Mouse (Mus musculus) CD4-positive, CD25-positive, alpha-beta regulatory T cell, adult 4 months (primary cell): ENCODE measurements around the gene Btrc. TPM values are rescaled to one million over a fixed set of nuclear protein-coding genes. Genes with fewer than 3 reads are reported as not detected.

ENCODE experiments used
- ATAC-seq: one replicate; pipeline ENCODE4 v1.8.0; 2017
- polyA plus RNA-seq, 2 experiments: library from polyadenylated mRNA; unstranded; fragments of 100-300 nt; shearing (Covaris generic); gene quantifications; one replicate each; pipeline ENCODE4 v1.2.1; 2017

Gene Btrc
- polyA plus RNA-seq, 2 experiments from 2014 or later: 34.2 to 38.6 TPM

DNA sequence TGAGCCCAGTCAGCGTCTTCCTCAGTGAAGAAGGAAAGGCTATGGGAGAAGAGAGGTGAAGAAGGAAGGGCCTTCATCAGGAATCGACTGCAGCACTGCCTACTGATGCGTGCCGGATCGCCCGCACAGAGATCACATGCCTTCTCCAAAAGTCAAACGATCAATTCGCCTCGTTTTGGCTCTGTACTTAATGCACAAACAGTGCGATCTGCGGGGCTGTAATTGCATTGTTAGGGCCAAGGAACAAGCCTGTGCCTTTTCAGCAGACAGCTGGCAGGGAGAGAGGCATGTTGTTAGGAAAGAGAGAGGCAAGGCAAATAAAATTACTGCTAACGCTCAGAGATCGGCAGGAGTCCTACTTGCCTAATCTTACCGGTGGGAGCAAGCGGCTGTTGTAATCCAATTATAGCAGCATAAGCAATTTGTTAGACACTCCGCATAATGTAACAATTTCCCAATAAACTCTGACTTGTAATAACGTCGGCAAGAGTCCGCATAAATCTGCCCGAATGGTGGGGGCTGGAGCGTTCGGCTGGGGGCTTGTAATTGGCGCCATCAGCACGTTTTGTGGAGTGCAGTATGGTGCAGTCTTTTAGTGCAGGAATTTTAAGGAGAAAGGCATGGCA is 112.5 kb downstream of the Btrc start:
- ATAC-seq: no peak

DNA sequence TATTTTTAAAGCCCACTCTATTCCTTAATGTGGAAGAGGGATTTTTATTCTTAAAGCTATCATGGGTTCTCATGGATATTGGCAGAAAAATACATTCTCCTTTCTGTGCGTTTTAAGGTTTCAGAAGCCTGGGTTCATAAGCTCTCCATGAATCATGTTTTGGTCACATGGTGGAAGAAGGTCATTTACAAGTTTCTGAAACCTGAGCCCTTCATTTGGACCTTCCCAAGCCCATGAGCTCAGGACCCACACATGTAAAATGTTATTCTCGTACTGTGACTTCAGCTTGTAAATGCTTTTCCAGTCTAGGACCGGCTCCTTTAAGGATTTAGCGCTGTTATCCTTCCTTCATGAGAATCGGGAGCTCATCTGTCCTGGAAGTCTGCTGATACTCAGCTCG is 116.0 kb downstream of the Btrc start:
- ATAC-seq: no peak

- no peak for ATAC-seq
Measured at GRCm38 (mm10) chr19:45480490-45480889, 117.0 kb downstream of the Btrc start.

- ATAC-seq: no peak
Measured at GRCm38 (mm10) chr19:45480951-45481350, 117.4 kb downstream of the Btrc start.

DNA sequence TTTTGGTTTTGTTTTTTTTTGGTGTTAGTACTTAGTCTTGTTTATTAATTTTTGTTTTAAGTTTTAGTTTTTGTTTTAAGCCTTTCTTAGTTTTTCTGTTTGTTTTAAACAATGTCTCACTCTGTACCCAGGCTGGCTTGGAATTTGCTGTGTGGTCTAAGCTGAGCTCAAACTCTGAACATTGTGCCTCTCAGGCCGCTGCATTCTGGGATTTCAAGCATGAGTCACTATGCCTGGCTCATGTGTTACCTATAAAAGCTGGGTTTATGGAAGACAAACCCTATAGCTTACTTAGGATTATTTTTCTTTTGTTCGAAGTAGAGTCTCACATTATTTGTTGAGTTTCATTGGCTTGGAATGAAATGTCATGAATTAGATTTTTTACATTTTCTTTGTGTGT is 119.9 kb downstream of the Btrc start:
- ATAC-seq: no peak

- no peak for ATAC-seq
Measured at GRCm38 (mm10) chr19:45486206-45486991, 122.9 kb downstream of the Btrc start.

DNA sequence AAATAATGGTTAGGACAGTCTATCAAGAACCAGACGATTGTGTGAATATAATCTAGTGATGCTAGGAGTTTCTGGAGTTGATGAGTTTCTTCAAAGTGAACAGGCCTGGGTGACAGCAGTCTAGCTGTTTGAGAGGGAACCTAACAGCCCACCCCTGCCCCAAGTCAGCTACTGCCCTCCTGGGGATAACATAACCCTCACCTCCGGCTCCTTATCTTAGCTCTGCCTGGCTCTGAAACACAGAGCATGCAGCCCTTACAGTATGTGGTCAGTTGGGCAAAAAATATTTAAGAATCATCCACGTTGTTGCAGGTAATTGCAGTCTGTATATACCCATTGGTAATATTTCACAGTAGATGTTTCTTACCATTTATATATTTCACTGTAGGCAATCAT is 123.5 kb downstream of the Btrc start:
- no peak for ATAC-seq

- no peak for ATAC-seq
Measured at GRCm38 (mm10) chr19:45489961-45490360, 126.4 kb downstream of the Btrc start.

GRCm38 (mm10) chr19:45491246-45491645 is 127.7 kb downstream of the Btrc start:
- no peak for ATAC-seq

- no peak for ATAC-seq
Measured at GRCm38 (mm10) chr19:45494121-45494775, 130.7 kb downstream of the Btrc start.

DNA sequence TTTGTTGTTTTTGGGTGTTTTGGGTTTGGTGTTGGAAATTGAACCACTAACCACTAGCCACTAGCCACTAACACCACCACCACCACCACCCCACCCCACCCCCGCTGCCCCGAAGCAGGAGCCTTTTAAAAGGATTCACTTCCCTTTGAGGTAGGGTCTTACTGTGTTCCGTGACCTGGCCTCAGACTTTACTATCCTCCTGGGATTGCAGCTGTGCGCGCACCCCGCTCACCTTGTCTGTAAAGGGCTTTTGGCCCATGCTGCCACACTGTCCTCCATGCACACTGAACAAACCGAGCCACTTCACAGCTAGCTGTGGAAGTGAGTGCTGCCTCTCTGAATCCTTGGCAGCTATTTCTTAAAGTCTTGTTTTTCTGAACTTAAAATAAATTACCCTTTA is 141.9 kb downstream of the Btrc start:
- ATAC-seq: no peak

DNA sequence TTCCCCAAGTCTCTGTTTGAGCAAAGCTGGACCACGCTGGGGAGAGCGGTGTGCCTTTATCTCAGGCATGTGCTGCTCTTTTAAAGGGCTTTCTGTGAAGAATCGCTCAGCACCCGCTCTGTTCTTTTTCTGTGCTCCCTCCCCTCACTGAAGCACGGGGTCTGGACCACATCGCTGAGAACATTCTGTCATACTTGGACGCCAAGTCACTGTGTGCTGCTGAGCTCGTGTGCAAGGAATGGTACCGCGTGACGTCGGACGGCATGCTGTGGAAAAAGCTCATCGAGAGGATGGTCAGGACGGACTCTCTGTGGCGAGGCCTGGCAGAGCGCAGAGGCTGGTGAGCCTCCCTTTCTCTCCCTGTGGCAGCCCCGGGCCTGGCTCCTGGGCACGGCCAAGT is 144.0 kb downstream of the Btrc start:
- ATAC-seq: no peak

DNA sequence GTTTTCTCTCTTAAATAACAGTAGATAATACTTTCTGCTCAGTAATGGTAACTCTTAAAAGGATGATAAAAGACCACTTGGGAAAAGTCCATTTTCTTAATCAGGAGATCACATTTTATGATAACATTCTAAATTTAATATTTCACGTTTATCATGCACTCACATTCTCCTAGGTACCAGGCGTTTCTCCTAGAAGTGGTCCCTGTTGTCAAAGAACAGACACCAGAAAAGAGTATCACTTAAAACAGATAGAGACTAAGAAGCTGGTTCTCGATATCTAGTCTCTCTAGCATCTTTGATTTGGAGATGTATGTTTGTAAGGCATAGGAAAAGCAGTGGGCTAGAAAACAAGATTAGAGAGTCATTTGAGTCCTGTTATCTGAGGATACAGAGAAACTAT is 147.1 kb downstream of the Btrc start:
- no peak for ATAC-seq

GRCm38 (mm10) chr19:45511406-45511805 is 147.9 kb downstream of the Btrc start:
- ATAC-seq: no peak

DNA sequence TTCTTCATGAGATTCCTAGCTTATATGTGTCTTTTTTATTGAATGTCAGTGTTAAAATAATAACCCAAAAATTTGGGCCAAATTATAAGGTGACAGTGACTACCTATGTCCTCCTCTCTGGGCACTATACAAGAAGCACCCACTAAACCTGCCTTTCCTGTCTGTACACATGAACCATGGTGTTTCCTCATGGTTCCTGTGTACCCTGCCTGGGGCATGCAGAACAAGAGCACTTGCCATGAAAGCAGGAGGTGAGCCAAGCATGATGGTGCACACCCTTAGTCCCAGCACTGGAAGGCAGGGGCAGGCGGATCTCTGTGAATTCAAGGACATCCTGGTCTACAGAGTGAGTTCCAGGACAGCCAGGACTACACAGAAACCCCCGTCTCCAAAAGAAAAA is 151.8 kb downstream of the Btrc start:
- no peak for ATAC-seq

DNA sequence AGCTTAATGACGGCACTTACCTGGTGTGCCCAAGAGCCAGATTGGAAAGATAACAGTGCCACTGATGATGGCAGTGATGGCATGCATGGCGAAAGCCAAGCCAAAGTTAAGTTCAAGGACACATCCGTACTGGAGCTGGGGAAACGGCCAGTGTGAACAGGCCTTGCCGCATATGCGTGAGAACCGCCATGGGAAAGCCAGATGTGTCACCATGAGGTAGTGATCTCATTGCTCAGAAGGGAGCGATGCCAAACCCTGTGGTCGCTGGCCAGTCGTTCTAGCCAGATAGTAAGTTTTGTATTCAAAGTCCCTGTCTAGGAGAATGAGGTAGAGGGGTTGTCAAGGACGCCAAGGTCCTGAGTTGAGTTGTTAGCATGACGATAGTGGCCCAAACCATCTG is 152.7 kb downstream of the Btrc start:
- ATAC-seq: no peak

DNA sequence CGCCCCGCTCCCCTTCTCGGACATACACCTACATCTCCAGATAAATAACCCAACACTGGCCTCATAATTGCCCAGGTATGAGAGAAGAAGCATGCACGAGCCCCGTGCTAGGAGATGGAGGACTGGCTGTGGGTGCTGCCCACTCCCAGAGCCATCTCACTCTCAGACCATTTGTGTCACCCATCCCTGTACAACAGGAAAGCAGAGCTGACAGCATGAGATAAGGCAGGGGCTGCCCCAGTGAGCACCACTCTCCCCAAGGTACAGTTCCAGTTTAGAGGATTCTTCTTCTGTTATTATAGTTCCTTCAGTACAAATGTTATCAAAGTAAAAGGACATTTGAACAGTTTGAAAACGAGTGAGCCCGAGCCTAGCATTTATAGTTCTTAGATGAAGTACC is 163.8 kb downstream of the Btrc start:
- no peak for ATAC-seq

DNA sequence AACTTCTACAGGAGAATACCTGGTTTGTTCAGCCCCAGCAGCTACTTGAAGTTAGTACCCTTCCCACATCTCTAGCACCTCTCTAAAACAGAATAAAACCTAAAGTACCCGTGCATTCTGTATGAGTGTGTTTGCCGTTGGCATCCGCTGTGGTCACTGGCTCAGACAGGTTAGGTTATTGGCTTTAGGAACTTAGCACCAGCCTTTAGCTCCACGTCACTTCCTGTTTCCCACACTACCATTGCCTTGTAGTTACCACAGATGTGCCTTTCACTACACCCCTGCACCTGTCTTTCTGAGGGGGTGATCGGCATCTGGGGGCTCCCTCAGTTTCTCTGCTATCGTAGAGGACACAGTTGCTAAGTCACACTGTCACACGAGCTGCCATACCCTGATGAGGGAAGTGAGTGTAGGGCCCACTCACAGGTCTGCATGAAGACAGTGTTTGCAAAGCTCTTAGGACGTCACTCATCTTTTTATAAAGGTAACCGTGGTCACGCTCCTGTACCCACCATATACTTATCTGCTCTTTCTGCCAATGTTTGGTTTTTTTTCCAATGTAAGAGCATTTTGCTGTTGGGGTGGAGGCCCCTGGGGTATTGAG is 164.5 kb downstream of the Btrc start:
- peak; percentile 72 for ATAC-seq

- no peak for ATAC-seq
Measured at GRCm38 (mm10) chr19:45529294-45529693, 165.8 kb downstream of the Btrc start.

DNA sequence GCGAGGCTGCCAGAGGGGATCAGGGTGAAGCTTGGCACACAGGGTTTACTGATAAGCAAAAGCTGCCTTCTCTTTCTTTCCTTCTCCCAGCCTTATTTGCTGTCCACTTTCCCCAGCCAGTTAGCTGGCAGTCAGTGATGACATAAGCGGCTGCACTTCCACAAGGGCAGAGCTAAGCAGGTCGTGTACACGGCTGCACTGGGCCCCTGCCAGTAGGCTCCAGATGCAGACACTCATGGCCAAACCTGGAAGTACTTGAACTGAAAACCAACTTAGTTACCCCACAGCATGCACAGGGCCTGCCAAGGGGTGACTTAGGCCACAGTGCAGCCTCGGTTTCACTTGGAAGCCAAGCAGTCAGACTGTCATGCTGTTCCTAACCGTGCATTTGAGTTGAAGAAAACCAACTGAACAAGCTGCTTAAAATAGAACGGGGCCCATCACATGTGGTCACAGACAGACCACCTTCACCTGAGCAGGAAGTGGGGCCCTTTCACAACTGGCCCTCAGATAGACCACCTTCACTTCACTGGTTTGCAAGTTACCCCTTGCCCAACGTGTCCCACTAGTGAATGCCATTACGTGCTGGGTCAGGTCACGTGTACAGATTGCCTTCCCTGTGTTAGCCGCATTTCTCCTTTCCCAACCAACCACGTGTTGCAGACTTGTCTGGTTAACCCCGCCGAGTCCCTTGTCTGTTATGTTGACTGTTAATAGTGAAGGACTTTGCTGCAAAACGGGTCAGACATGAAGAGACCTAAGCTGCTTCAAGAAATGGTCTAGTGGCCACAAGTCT is 166.9 kb downstream of the Btrc start:
- no peak for ATAC-seq

GRCm38 (mm10) chr19:45531554-45531953 is 168.0 kb downstream of the Btrc start:
- ATAC-seq: no peak

DNA sequence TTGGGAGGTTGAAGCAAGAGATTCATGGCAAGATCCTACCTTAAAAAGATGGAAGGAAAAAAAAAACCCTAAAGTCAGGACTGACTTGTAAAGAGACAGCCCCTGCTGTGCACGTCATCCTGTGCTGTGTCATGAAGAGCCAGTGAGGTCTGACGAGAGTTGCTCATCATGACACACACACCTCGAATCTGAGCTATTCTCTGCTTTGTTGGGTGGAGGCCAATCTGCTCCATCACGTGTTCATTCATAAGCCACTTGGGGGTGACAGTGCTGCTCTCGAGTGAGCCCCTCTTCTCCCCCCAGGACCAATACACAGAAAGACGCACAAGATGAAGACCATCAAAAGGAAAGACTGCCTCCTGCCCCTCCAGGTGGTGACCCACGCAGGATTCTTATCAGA is 170.1 kb downstream of the Btrc start:
- ATAC-seq: no peak
